Mouse (Mus musculus): ENCODE measurements around the gene Ghsr. TPM values are rescaled to one million over a fixed set of nuclear protein-coding genes. Genes with fewer than 3 reads are reported as not detected.
"Not testable (repeated sequence)": the region's sequence is repeated elsewhere in the genome, so short reads cannot be mapped to it uniquely, and the experiment has no call there.

Ghsr gene
- not detected for total RNA-seq (2021)
- long read RNA-seq, experiment 1: 0 reads
- long read RNA-seq, experiment 2: 0 reads

DNA sequence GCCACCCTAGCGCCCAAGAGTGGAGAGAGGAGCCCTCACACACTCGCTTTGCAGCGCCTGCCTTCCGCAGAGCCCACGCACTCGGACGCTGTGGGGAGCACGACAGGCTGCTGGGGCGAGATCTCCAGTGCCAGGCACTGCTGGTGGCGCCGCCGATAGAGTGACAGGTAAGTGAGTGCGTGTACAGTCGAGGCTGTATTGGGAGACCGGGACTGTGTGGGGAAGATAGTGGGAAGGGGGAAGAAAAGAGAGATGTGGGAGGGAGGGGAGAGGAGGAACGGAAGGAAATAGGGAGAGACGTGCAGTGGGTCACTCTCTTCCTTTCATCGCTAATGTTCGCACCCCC is at the start of gene Ghsr:
Gene Ghsr, plus strand, starts transcription at position 76 of the 346 bp plus-strand sequence.
- intact Hi-C loops (cut with DNase I): no loop called here
- no peak for DNase-seq

DNA sequence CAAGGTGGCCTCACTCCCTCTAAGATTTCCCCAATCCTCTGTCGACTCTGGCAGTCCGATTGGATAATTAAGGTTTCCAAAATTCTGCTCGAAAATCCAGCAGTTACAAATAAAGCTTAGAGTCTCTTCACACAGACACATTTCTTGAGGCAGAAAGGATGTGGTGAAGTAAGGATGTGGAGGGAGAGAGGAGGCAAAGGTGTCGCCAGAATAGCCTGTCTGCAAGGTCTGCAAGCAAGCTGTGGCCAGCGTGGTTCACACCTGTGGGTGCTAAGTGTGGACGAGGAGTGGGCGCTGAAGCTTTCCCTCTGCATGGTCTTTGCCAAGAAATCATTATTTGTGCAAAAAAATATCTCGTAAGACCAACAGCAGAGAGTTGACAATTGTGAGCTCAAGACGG is 48.6 kb upstream of the Ghsr start:
- DNase-seq: no peak
- intact Hi-C loops (cut with DNase I): no loop called here

DNA sequence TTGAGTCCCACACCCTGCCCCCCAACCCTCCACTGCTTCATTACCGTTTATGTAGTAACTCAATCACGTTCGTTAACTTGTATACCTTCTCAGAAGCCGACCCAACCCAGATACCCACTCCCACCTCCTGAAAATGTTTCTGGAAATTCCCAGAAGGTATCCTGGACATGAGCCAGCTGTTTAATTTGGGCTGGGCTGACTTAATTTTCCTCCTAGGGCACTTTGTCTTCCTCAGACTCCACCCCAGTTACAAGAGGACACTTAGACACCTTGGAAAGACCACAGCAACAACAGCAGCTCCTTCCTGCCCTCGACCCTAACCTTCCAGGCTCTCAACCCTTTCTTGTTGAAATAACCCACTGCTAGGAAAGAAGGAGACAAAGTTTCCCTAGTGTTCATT is 47.6 kb upstream of the Ghsr start:
- intact Hi-C loops (cut with DNase I): no loop called here
- no peak for DNase-seq

DNA sequence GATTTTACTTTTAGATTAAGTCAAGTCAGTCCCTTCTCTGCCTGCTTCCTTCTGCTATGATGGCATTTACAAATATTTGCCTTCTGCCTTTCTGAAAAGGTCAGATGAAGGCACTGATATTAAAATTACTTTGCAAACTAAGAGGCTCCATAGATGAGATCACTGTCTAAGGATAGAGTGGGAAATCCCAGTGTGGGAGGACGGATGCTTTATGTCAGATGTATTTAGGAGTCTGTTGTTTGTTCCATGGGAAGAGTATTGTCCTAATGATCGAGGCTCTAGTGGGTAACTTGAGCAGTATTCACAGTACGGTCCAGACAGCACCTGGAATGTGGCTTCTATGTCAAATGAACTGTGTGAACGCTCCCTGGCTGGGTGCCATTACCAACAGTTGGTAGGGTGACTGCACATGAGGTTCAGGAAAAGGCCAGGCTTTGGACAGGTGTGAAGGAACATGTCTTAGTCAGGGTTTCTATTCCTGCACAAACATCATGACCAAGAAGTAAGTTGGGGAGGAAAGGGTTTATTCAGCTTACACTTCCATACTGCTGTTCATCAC is 44.4 kb upstream of the Ghsr start:
- intact Hi-C loops (cut with DNase I): no loop called here
- DNase-seq: no peak

DNA sequence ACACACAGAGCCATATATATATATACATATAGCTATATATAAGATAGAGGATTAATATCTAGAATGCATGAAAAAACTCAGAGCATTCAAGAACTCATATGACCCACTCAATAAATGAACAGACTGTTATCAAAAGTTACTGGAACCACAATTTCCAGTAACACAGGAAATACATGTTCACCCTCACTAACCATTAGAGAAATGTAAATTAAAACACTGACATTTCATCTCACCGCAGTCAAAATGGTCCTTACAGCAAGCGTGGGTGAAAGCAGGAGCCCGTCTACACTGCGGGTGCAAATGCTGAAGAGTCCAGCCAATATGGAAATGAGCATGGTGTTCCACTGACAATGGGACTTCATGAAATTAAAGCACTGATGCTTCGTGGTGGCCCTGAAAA is 40.4 kb upstream of the Ghsr start:
- intact Hi-C loops (cut with DNase I): no loop called here
- DNase-seq: no peak

DNA sequence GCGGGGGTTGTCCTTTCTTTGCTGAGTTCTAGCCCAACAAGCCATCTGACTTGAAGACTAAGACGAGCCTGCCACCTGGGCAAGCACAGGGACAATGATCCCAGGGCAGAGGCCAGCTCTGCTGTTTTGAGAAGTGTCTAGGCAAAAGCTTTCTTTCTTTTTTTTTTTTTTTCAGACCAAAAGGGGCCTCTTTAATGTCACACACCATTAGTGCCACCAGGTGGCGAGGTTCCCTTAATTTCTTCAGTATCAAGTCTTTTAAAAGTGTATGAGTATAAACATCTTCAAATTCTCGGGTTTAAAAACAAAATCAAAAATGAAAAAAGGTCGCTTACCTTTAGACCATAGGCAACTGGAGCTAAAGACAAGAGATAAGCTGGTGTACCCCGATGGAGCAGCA is 32.7 kb upstream of the Ghsr start:
- intact Hi-C loops (cut with DNase I): loop anchor here (5.0 kb wide), 1 partner anchor 86 kb away; no protein-coding TSS in a partner anchor
- peak; percentile 43 to 60 for DNase-seq

DNA sequence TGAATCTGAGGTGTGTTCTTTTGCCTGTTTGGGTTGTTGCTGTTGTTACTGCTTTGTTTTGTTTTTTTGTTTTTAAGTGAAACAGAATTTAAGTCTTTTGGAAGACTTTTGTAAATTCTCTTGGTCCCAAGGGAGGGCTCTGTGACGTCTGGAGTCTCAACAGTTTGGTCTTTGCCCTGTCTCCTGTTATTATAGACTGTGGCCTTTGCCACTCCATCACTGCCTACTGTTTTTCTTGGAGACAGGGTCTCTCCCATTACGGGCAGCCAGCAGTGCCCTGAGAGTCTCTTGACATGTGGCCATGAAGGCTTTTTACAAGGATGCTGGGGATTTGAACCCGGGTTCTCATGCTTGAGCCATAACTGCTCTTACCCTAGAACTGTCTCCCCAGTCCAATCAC is 32.3 kb upstream of the Ghsr start:
- DNase-seq: no peak
- intact Hi-C loops (cut with DNase I): loop anchor here (5.0 kb wide), 1 partner anchor 87 kb away; no protein-coding TSS in a partner anchor

DNA sequence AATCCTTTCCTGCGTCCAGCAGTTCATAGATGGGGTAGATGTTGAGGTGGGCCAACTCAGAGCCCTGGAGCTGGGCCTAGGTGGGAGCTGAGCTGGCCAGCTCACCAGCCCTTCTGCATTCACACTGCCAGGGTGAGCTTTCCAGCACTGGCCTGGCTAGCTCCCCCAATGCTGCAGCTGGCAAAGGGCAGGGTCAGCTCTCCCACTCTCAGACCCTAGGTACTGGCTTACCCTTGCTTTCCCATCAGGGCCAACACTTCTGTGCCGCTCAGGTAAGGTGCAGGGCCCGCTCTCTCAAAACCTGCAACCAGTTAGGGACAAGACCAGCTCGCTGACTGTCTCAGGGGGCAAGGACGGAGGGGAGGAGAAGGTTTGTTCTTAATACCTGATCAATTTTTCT is 30.4 kb upstream of the Ghsr start:
- DNase-seq: no peak
- intact Hi-C loops (cut with DNase I): loop anchor here (5.0 to 10.0 kb wide), 3 partner anchors 73 to 156 kb away; partner anchors contain the start of gene Nceh1

DNA sequence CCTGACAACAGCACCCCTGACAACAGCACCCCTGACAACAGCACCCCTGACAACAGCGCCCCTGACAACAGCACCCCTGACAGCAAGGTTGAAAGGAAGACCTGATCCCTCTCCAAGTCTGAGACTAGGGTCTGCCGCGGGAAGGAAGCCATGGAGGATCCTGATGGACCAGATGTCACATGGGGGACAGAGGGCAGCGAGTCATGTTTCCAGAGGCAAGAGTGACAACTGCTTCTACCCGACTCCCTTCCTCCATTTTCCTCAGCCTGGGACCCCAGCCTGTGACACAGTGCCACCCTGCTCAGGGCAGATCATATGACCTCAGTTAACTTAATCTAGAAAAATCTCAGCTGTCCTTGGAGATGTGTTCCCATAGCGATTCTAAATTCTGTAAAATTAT is 28.7 kb upstream of the Ghsr start:
- intact Hi-C loops (cut with DNase I): loop anchor here (5.0 to 10.0 kb wide), 3 partner anchors 75 to 158 kb away; partner anchors contain the start of gene Nceh1
- no peak for DNase-seq

DNA sequence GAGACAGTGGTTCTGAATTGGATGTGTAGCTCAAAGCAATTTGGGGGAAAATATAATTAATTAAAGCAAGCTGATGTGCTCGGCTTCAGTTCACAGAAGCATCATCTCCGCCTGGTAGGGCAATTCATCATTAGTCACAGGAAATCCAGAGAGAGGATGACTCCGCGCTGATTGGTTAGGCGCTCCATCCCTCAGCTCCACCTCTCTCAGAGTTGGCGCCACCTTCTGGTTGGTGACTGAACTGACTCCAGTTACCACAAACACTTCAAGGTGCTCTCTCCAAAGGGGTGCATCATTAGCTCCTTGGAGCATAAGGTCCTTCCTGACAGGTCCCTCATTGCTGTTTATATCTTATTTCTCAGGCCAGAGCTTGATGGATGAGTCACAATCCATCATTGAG is 25.6 kb upstream of the Ghsr start:
- DNase-seq: peak; percentile 40 to 59
- intact Hi-C loops (cut with DNase I): loop anchor here (10.0 kb wide), 1 partner anchor 161 kb away; the partner anchor contains the start of gene Nceh1

DNA sequence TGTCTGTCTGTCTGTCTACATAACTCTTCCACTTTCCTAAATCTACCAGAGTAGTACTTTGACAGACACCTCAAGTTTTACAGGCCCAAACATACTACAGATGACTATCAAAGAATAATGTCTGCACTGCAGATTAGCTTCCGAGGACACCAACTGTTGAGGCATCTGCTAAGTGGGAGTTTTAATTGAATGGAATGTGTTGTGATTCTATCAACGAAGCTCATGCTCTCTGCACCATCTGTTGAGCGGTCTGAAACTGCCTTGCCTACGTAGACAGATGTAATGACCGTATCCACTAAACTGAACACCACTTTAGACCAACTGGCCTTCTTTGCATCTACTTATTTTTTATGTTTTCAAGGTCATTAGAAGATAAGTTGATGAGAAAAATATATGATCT is 22.7 kb upstream of the Ghsr start:
- intact Hi-C loops (cut with DNase I): loop anchor here (10.0 kb wide), 1 partner anchor 164 kb away; the partner anchor contains the start of gene Nceh1
- DNase-seq: no peak

DNA sequence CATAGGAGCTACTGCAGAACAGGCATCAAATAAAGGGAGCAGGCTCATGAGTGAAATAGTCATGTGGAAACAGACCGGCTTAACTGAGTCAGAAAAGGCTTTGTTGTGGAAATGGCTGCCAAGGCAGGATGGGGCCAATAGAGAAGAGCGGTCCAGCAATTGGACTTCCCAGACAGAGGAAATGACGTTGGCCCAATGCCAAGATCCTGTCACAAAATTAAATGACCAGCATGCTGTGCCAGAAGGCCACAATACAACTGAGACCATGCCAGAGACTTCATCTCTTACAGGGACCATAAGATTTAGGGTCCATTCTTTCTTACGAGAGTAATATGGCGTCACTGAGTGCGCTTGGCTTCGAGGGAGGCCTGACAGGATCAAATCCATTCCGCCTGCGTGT is 20.0 kb upstream of the Ghsr start:
- intact Hi-C loops (cut with DNase I): no loop called here
- peak; percentile 14 to 28 for DNase-seq

DNA sequence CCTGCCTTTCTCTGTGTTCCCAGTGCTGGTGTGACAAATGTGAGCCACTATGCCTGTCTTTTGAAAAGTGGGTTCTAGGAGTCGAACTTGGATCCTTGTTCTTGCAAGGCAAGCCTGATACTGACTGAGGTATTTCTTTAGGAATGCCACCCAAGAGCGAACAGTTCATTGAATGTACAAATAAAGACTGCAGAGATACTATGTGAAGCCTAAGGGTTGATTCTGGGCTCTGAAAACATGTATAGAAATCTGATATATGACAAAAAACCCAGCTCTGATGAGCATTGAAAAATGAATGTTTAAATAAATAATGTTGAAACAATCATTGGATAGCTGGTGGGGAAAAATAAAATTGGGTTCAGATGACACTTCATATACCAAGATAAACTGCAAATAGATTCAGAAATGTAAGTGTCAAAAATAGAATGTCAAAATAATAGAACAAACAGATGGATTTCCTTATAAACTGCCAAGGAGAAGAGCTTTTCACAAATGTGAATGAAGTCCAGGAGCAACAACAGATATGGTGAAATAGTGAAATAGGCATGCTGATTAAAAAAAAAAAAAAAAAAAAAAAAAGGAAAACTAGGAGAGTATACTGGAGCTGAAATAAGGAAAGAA is 11.9 kb upstream of the Ghsr start:
- intact Hi-C loops (cut with DNase I): no loop called here
- no peak for DNase-seq

DNA sequence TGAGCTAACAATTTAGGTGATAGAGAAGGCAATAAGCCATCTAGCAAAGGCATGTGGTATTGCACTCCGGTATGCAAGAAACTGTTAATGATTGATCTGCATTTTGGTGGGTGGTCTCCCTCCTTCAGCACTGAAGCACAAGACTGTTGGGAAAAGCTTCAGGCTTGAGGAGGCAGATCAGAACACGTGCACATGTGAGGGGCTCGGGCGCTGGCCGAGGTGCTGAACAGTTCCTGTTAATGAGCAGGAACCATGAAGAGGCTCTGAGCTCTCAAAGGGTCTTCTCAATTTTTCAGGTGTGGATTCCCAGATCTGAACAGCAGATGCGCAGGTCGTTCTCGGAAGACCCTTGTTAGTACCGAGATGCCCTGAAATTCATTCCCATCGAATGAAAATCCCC is 1.0 kb upstream of the Ghsr start:
- intact Hi-C loops (cut with DNase I): no loop called here
- peak; percentile 44 to 65 for DNase-seq

DNA sequence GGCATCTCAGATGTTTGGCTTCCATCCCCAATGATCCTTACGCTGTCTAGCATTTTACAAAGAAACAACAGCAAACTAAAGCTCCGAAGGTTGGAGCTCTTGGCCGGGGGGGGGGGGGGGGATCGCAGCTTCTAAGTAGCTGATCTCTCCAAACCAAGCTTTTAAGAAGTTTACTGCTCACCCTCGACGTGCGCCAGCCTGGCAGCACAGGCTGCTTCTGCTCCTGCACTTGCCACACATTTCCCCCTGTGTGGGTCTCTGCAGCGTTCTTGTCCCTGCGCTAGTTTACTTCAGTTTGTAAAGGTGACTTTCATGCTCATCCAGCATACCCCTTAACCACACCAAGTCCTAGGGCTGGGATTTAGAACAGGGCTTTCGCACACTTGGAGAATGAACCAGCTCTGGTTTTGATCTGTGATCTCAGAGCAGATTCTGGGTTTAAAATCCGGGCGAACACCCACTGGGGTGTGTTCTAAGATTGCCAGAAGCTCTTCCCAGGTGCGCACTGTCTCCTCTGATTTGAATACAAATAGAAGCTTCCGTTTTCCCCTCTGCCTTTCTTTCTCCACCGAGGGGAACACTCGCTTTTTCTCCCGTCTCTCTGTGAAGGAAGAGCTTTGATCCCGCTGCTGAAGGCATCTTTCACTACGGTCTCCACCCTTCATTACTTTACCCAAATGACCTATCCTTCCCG is 422 bp upstream of the Ghsr start:
- DNase-seq: no peak
- intact Hi-C loops (cut with DNase I): no loop called here

DNA sequence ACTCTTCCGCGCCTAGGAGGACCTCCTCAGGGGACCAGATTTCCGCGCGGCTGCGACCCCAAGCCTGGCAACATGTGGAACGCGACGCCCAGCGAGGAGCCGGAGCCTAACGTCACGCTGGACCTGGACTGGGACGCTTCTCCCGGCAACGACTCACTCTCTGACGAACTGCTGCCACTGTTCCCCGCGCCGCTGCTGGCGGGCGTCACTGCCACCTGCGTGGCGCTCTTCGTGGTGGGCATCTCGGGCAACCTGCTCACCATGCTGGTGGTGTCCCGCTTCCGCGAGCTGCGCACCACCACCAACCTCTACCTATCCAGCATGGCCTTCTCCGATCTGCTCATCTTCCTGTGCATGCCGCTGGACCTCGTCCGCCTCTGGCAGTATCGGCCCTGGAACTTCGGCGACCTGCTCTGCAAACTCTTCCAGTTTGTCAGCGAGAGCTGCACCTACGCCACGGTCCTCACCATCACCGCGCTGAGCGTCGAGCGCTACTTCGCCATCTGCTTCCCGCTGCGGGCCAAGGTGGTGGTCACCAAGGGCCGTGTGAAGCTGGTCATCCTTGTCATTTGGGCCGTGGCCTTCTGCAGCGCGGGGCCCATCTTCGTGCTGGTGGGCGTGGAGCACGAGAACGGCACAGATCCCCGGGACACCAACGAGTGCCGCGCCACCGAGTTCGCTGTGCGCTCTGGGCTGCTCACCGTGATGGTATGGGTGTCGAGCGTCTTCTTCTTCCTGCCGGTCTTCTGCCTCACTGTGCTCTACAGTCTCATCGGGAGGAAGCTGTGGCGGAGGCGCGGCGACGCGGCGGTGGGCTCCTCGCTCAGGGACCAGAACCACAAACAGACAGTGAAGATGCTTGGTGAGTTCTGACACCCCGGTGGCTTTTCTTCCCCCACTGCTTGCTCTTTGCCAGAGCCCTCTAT is 837 bp downstream of the Ghsr start:
- no peak for DNase-seq
- intact Hi-C loops (cut with DNase I): no loop called here

DNA sequence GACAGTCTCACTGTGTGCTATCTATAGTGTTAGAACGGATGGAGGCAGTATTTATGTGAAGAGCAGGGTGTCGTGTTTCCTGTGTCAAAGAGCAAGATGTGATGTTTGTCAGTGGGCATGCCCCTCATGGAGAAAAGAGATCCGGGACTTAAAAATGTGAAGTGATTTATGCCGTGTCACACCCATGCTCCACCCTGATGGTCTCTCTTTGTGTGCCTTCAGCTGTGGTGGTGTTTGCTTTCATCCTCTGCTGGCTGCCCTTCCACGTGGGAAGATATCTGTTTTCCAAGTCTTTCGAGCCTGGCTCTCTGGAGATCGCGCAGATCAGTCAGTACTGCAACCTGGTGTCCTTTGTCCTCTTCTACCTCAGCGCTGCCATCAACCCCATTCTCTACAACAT is 3.2 kb downstream of the Ghsr start:
- DNase-seq: no peak
- intact Hi-C loops (cut with DNase I): no loop called here

DNA sequence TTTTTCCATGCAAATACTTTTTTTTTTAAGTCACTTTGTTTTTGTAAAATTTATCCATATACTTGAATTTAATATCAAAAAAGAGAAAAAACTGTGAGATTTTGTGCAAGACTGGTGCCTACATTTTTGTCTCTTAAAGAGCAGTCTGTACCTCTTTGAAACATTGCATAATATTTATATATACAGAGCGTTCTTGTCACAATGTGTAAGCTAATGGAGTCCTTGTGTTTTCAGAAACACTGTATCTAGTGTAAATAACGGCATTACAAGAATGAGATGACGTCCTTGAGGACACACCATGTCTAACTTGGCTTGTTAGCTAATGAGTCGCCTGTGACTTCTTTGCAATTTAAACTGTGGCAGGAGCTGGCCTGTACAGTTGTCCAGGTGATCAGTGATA is 6.8 kb downstream of the Ghsr start:
- intact Hi-C loops (cut with DNase I): no loop called here
- DNase-seq: no peak

DNA sequence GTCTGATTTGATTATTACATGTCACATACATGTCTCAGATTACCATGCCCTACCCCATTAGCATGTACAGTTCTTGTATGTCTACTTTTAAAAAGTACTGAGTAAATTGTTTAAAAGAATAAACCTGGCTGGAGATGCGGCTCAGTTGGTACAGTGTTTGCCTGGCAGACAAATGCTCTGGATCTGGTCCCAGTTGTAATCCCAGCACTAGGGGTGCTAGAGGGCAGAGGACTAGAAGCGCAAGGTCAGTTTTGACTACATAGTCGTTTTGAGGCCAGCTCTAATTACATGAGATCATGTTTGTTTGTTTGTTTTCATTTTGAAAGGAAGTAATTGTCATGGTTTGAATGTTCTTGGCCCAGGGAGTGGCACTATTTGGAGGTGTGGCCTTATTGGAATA is 13.7 kb downstream of the Ghsr start:
- intact Hi-C loops (cut with DNase I): no loop called here
- DNase-seq: peak in 1 of 2 experiments; percentile 13

DNA sequence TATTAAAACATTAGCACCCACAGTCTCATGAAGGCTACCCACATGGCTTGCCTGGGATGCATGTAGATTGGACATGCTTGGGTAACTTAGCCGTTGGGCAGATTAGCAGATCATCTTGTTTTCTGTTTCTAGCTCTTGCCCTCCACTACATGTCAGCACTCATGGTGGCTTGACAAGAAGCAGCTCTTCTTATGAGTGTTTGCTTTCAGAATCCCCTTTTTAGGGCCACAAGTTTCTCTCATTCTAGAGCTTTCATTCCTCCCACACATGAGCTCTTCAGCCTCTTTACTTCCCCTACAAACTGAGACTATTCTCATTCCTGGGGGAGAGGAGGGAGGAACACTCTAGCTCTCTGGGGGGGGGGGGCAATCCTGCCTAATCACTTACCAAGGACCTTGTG is 18.8 kb downstream of the Ghsr start:
- no peak for DNase-seq
- intact Hi-C loops (cut with DNase I): no loop called here

DNA sequence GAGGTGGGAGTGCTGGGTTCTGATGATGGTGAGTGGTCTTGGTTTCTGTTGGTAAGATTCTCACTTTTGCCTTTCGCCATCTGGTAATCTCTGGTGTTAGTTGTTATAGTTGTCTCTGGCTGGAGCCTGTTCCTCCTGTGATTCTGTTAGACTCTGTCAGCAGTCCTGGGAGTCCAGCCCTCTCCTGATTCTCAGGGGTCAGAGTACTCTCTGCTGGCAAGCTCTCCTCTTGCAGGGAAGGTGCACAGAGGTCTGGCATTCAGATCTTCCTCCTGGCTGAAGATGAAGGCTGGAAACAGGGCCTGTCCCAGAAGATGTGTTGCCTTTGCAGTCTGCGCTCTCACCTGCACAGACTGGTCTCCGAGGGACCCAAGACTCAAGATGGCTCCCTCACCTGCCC is 29.8 kb downstream of the Ghsr start:
- intact Hi-C loops (cut with DNase I); DNase-seq: not testable (repeated sequence)
